Mouse (Mus musculus): ENCODE data around the gene 1700037H04Rik. TPM values are rescaled to one million over a fixed set of nuclear protein-coding genes. Genes with fewer than 3 reads are reported as not detected.

The 1700037H04Rik gene
- polyA plus RNA-seq, 1 experiment from 2014 or later: 145 TPM

- peaks cover 34% of the 10 kb centered on the region for H3K36me3 ChIP-seq
- H3K27me3 ChIP-seq (ENCODE audit: low read depth, poor library complexity, severe bottlenecking): peaks cover 33% of the 10 kb centered on the region
- H3K4me1 ChIP-seq: peaks cover 71% of the 10 kb centered on the region
- H3K27ac ChIP-seq (replicated peaks): no peak overlapping the region
- no peak for DNase-seq (ENCODE audit: low spot score)
- 93% methylated on average over 1 of the region's 1 CpGs for WGBS
- H3K9me3 ChIP-seq (replicated peaks): no peaks in the 10 kb centered on the region
- H3K4me3 ChIP-seq: 0 out of 2 replicates have a peak overlapping the region, but pooled peaks have one; percentile 91
These were observed 16.0 kb upstream of the 1700037H04Rik start for GRCm38 (mm10) chr2:131175945-131176309.

- WGBS: 71% methylated on average over 3 of the region's 3 CpGs
- no peaks in the 10 kb centered on the region for H3K9me3 ChIP-seq (replicated peaks)
- H3K27me3 ChIP-seq (ENCODE audit: low read depth, poor library complexity, severe bottlenecking): peaks cover 38% of the 10 kb centered on the region
- H3K36me3 ChIP-seq: peaks cover 34% of the 10 kb centered on the region
- no peak overlapping the region for H3K27ac ChIP-seq (replicated peaks)
- peaks cover 73% of the 10 kb centered on the region for H3K4me1 ChIP-seq
- no peak overlapping the region for H3K4me3 ChIP-seq
- no peak for DNase-seq (ENCODE audit: low spot score)
These were observed 15.5 kb upstream of the 1700037H04Rik start for GRCm38 (mm10) chr2:131175286-131175944.

DNA sequence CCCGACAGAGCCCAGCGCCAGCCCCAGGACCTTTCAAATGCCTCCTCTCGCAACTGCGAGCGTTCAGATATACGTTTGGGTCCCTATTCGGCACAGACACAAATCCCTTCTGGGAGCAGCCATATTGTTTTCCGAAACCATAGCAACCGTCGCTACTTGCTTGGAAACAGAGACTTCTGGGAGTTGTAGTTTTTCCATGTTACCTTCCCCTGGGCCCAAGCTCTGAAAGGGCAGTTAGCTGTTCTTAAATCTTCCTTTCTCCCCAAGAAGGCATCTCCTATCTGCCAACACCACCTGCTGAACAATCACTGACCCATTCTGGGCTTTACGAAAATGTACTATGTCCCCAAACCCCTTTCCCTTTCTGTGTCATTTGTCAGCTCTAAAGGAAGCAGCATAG is 14.8 kb upstream of the 1700037H04Rik start:
- H3K4me3 ChIP-seq: peak overlapping the region; percentile 54
- H3K27me3 ChIP-seq (ENCODE audit: low read depth, poor library complexity, severe bottlenecking): peaks cover 46% of the 10 kb centered on the region
- no peak overlapping the region for H3K27ac ChIP-seq (replicated peaks)
- WGBS: 6% methylated on average over 11 of the region's 11 CpGs
- no peaks in the 10 kb centered on the region for H3K9me3 ChIP-seq (replicated peaks)
- H3K4me1 ChIP-seq: peaks cover 69% of the 10 kb centered on the region
- peak; percentile 71 for DNase-seq (ENCODE audit: low spot score)
- H3K36me3 ChIP-seq: peaks cover 34% of the 10 kb centered on the region

GRCm38 (mm10) chr2:131172322-131172721 is 12.4 kb upstream of the 1700037H04Rik start:
- no peak for DNase-seq (ENCODE audit: low spot score)
- Histone ChIP-seq H3K4me1 (peaks cover 56% of the 10 kb centered on the region), H3K4me3 (no peak overlapping the region), H3K36me3 (peaks cover 21% of the 10 kb centered on the region), H3K9me3 (replicated peaks) (no peaks in the 10 kb centered on the region), H3K27ac (replicated peaks) (no peak overlapping the region), H3K27me3 (ENCODE audit: low read depth, poor library complexity, severe bottlenecking) (peaks cover 51% of the 10 kb centered on the region)
- WGBS: 38% methylated on average over 9 of the region's 9 CpGs

DNA sequence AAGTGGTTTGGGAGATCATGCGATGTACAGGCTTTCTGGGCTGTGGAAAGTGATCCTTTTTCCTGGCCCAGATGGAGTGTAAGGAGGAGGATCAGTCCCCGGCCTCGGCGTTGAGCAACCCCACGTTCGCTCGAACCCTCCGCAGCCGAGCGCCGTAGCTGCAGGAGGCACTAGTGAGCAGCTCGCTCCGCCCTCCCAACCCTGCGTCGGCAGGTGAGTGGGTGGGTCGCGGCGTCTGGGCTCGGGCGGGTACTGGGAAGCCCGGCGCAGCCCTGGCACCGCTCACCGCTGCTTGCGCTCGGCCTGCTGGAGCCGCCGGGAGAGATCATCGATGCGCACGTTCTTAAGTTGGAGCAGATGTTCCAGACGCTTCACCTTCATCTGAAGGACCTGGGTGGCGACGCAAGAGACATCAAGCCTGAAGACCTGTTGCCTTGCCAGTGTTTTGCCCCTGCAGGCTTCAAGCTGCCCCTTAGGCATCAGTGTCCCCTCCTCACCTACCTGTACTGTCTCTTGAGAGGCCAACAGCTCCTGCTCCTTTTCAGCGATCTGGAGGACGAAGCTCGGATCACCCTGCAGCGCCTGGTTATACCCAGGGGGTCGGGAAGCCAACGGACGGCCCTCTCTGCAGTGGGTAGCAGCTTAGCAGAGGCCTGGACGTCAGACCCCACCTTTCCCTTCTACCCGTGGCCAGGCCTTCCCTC is 11.7 kb upstream of the 1700037H04Rik start:
- peaks cover 13% of the 10 kb centered on the region for H3K36me3 ChIP-seq
- no peaks in the 10 kb centered on the region for H3K9me3 ChIP-seq (replicated peaks)
- H3K4me3 ChIP-seq: peak overlapping the region; percentile 43
- WGBS: 1% methylated on average over 43 of the region's 43 CpGs
- peaks cover 51% of the 10 kb centered on the region for H3K27me3 ChIP-seq (ENCODE audit: low read depth, poor library complexity, severe bottlenecking)
- peaks cover 48% of the 10 kb centered on the region for H3K4me1 ChIP-seq
- peak; percentile 33 for DNase-seq (ENCODE audit: low spot score)
- H3K27ac ChIP-seq (replicated peaks): no peak overlapping the region

- Histone ChIP-seq H3K4me3 (peak overlapping the region; percentile 43), H3K36me3 (peaks cover 7% of the 10 kb centered on the region), H3K27me3 (ENCODE audit: low read depth, poor library complexity, severe bottlenecking) (peaks cover 51% of the 10 kb centered on the region), H3K27ac (replicated peaks) (no peak overlapping the region), H3K4me1 (peaks cover 42% of the 10 kb centered on the region), H3K9me3 (replicated peaks) (no peaks in the 10 kb centered on the region)
- no peak for DNase-seq (ENCODE audit: low spot score)
- WGBS: 11% methylated on average over 9 of the region's 9 CpGs
These were observed 11.1 kb upstream of the 1700037H04Rik start for GRCm38 (mm10) chr2:131170936-131171335.

GRCm38 (mm10) chr2:131168914-131169313 is 9.0 kb upstream of the 1700037H04Rik start:
- Histone ChIP-seq H3K9me3 (replicated peaks) (no peaks in the 10 kb centered on the region; the same call in 1 of the 2 replicates), H3K27me3 (ENCODE audit: low read depth, poor library complexity, severe bottlenecking) (peaks cover 47% of the 10 kb centered on the region), H3K4me3 (no peak overlapping the region), H3K27ac (replicated peaks) (no peak overlapping the region), H3K4me1 (peaks cover 28% of the 10 kb centered on the region), H3K36me3 (peaks cover 4% of the 10 kb centered on the region; the same call in 1 of the 2 replicates)
- WGBS: 66% methylated on average over 1 of the region's 1 CpGs
- no peak for DNase-seq (ENCODE audit: low spot score)

DNA sequence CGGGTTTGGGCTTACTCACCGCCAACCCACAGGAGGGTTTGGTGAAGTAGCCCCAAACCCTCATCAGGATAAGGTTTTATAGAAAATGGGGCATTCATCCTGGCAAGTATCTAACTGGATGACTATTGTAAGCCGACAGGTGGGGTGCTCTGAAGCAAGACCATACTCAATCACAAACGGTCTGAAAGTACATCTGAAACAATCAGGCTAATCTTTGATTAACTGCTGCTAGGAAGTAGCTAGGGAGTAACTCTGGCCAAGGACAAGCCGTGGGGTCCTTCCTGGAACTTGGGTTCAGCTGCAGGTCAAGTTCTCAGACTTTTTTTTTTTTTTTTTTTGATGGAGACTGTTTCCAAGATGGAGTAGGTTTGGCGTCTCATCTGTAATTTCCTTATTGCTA is 8.1 kb upstream of the 1700037H04Rik start:
- peaks cover 4% of the 10 kb centered on the region; the same call in 1 of the 2 replicates for H3K36me3 ChIP-seq
- DNase-seq (ENCODE audit: low spot score): no peak
- H3K4me1 ChIP-seq: peaks cover 27% of the 10 kb centered on the region
- H3K9me3 ChIP-seq (replicated peaks): no peaks in the 10 kb centered on the region; the same call in 1 of the 2 replicates
- 89% methylated on average over 6 of the region's 6 CpGs for WGBS
- no peak overlapping the region for H3K4me3 ChIP-seq
- H3K27ac ChIP-seq (replicated peaks): no peak overlapping the region
- peaks cover 38% of the 10 kb centered on the region for H3K27me3 ChIP-seq (ENCODE audit: low read depth, poor library complexity, severe bottlenecking)

- 89% methylated on average over 2 of the region's 2 CpGs for WGBS
- peaks cover 20% of the 10 kb centered on the region for H3K27me3 ChIP-seq (ENCODE audit: low read depth, poor library complexity, severe bottlenecking)
- DNase-seq (ENCODE audit: low spot score): no peak
- no peak overlapping the region for H3K4me3 ChIP-seq
- no peaks in the 10 kb centered on the region; the same call in 1 of the 2 replicates for H3K9me3 ChIP-seq (replicated peaks)
- peaks cover 14% of the 10 kb centered on the region for H3K4me1 ChIP-seq
- H3K27ac ChIP-seq (replicated peaks): no peak overlapping the region
- H3K36me3 ChIP-seq: no peaks in the 10 kb centered on the region
These were observed 6.3 kb upstream of the 1700037H04Rik start for GRCm38 (mm10) chr2:131166172-131166571.

GRCm38 (mm10) chr2:131163924-131164323 is 4.0 kb upstream of the 1700037H04Rik start:
- Histone ChIP-seq H3K4me1 (peaks cover 18% of the 10 kb centered on the region), H3K4me3 (no peak overlapping the region), H3K27ac (replicated peaks) (no peak overlapping the region), H3K27me3 (ENCODE audit: low read depth, poor library complexity, severe bottlenecking) (no peaks in the 10 kb centered on the region), H3K9me3 (replicated peaks) (no peaks in the 10 kb centered on the region; the same call in 1 of the 2 replicates), H3K36me3 (no peaks in the 10 kb centered on the region)
- no peak for DNase-seq (ENCODE audit: low spot score)
- 76% methylated on average over 7 of the region's 7 CpGs for WGBS

- no peaks in the 10 kb centered on the region; the same call in 1 of the 2 replicates for H3K9me3 ChIP-seq (replicated peaks)
- H3K27me3 ChIP-seq (ENCODE audit: low read depth, poor library complexity, severe bottlenecking): no peaks in the 10 kb centered on the region
- WGBS: under 1% methylated on average over 17 of the region's 17 CpGs
- peaks cover 44% of the 10 kb centered on the region for H3K4me1 ChIP-seq
- peak overlapping the region; percentile 80 for H3K4me3 ChIP-seq
- DNase-seq (ENCODE audit: low spot score): no peak
- peak overlapping the region; percentile 95 for H3K27ac ChIP-seq (replicated peaks)
- H3K36me3 ChIP-seq: peaks cover 8% of the 10 kb centered on the region; the same call in 1 of the 2 replicates
These were observed 810 bp upstream of the 1700037H04Rik start for GRCm38 (mm10) chr2:131160671-131161111.

- H3K4me1 ChIP-seq: peaks cover 48% of the 10 kb centered on the region
- H3K27me3 ChIP-seq (ENCODE audit: low read depth, poor library complexity, severe bottlenecking): no peaks in the 10 kb centered on the region
- WGBS: under 1% methylated on average over 18 of the region's 18 CpGs
- H3K36me3 ChIP-seq: peaks cover 20% of the 10 kb centered on the region; the same call in 1 of the 2 replicates
- peak overlapping the region; percentile 80 for H3K4me3 ChIP-seq
- no peaks in the 10 kb centered on the region for H3K9me3 ChIP-seq (replicated peaks)
- H3K27ac ChIP-seq (replicated peaks): peak overlapping the region; percentile 95
- no peak for DNase-seq (ENCODE audit: low spot score)
These were observed 380 bp downstream of the 1700037H04Rik start for GRCm38 (mm10) chr2:131159491-131159910.

- peaks cover 42% of the 10 kb centered on the region for H3K36me3 ChIP-seq
These were observed 2.9 kb downstream of the 1700037H04Rik start for GRCm38 (mm10) chr2:131156987-131157386.

More at GRCm38 (mm10) chr2:131156987-131157386, 2.9 kb downstream of the 1700037H04Rik start:
- DNase-seq (ENCODE audit: low spot score): no peak
- Histone ChIP-seq H3K27ac (replicated peaks) (no peak overlapping the region; the same call in 1 of the 2 replicates), H3K4me1 (peaks cover 48% of the 10 kb centered on the region), H3K4me3 (no peak overlapping the region), H3K9me3 (replicated peaks) (no peaks in the 10 kb centered on the region), H3K27me3 (ENCODE audit: low read depth, poor library complexity, severe bottlenecking) (no peaks in the 10 kb centered on the region)
- 92% methylated on average over 7 of the region's 7 CpGs for WGBS

All from midbrain, embryonic 10.5 days (tissue).